Mouse (Mus musculus) monocyte, adult 5-6 weeks (primary cell): ENCODE measurements around the gene Tsc1. TPM values are rescaled to one million over a fixed set of nuclear protein-coding genes. Genes with fewer than 3 reads are reported as not detected.

Experiments used
- ATAC-seq: fragments of 153-309, 156-312 bp; replicated peaks from 2 replicates; pipeline ENCODE4 v1.8.0; 2017; ENCODE audit warnings: mild to moderate bottlenecking; ENCODE audit not compliant: low TSS enrichment, insufficient number of reproducible peaks, severe bottlenecking, poor library complexity, low FRiP score
- total RNA-seq: library from RNA; stranded (forward); fragments of 200-1000, 200-491, 200-594 nt; gene quantifications from 3 replicates; pipeline ENCODE4 v1.2.3, GENCODE M21; 2017

Gene Tsc1
- total RNA-seq, 1 experiment from 2014 or later = 29.8 TPM

DNA sequence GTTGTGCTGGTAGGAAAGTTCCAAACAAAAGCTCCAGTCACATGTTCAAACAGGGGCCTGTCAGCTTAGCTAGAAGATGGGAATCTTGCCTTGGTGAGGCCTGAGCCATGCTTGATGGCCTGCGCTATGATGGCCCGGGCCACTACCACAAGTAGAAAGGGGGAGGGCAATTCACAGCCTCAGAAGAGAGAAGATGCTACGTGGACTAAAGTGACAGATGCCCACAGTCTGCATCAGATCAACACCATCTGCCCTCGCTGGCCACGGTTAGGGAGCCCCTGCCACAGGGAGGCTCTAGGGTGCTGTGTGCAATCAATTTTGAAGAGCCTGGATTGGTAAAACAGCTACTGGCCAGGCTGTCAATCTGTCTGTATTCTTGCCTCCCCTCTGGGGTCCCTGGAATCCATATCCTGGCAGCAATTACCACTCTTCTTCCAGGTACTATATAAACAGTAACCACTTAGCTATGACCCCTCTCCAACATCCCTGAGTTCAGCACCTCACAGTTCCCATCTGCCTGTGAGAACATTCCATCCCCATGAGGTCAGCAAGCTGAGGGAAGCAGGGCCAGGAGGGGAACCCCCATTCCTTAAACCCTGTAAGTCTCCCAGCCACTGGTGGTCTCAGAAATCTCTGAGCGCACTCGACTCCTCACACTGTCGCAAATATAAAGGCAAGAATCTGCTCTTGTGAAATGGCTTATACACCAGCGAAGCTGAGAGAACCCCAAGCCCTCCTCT lies 3.8 kb upstream of the Tsc1 start:
- no peak for ATAC-seq

DNA sequence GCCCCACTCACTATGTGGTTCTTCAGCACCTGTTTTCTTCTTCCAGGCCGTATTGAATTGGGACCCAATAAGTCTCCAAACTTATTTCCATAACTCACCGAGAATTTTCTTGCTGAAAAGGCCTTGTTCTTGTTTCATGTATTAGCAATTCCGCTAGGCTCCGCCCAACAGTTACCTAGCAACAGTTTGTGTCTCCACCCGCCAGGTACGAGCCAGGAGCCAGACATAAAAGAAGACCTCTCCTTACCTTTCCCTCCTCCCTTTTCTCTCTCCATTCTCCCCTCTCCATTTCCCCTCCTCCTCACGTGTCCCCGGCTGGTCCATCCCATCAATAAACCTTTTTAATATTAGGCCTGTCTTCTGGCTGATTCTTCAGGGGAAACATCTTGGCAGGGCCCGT lies 2.7 kb upstream of the Tsc1 start:
- no peak for ATAC-seq

DNA sequence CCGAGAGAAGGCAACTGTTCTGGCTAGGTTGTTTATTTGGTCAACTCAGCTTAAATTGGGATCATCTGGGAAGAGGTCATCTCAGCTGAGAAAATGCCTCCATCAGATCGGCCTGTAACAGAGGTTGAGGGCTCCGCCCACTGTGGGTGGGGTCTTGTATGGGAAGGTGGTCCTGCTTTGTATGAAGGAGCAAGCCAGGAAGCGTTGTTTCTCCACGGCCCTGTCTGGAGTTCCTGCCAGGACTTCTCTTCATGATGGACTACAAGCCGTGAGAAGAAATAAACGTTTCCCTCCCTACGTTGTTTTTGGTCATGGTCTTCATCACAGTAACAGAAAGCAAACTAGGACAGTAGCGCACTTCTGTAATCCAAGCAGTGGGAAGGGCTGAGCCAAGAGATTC lies 2.1 kb upstream of the Tsc1 start:
- no peak for ATAC-seq

DNA sequence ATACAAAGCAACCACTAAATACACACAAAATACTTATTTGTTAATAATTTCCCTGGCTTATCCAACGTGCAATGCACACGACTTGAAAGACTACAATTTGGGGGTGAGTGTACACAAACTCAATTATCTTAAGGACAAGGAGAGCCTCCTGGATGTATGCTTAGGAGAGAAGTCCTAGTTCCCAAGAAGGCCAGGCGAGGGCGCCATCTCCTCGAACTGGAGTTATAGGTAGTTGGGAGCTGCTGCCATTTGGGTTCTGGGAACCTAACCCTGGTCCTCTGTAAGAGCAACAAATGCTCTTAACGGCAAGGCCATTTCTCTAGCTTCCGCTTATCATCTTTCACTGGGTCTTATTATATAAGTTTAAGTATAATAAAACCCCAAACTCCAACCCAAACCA lies 1.2 kb upstream of the Tsc1 start:
- ATAC-seq = no peak

DNA sequence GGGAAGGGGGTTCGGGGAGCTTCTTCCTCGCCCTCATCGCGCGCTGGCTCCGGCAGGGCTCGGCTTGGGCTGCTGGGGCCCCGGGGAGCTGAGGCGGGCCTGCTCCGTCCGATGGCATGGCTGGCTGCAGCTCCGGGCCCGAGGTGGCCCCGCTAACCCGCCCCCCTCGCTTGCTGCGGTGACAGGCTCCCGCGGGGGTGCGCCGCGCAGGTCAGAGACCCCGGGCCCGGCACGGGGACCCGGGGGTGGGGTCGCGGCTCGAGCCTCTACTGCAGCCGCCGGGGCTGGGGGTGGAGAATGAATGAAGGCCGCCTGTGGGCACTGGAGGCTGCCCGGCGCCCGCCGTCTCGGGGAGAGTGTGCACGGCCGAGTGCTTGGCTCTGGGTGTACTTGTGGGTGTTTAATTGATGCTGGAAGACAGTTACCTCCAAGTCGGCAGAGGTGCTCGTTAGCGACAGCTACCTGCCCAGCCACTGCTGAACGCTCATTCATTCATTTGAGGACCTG lies 460 bp downstream of the Tsc1 start:
- ATAC-seq = no peak

DNA sequence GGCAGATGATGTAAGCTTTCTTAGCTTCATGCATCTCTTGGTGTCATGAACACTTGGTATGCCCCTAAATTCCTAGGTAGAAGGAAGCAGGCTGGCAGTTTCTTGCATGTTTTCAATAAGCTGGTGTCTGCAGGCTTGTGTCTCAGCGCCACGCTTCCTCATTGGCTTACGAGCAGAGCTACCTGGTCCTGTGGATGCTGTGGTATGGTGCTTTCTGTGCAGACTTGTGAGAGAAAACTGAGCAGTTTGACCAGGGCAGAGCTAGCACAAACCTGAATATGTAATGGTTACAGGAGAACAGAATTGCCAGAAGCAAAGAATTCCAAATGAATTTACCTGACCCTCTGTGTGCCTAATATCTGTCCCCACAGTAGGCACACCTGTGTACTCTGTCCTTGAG lies 2.1 kb downstream of the Tsc1 start:
- ATAC-seq = no peak

DNA sequence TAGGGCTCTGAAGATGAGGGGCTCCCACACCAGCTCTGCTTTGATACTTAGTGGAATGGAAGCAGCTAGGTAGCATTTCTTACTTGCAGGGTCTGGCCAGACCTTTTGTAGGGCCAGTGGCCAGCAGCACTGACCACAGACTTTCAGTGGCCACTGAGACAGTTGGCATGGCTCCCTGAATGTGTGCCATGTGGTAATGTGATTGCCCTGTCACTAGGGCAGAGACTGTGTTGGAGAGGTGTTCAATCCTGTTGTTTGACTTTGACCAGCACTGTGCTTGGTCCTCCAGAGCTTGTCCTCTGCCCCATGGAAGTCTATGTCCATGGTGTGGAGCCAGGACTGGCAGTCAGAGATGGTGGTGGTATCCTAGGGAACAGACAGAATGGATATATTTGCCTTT lies 9.5 kb downstream of the Tsc1 start:
- no peak for ATAC-seq

DNA sequence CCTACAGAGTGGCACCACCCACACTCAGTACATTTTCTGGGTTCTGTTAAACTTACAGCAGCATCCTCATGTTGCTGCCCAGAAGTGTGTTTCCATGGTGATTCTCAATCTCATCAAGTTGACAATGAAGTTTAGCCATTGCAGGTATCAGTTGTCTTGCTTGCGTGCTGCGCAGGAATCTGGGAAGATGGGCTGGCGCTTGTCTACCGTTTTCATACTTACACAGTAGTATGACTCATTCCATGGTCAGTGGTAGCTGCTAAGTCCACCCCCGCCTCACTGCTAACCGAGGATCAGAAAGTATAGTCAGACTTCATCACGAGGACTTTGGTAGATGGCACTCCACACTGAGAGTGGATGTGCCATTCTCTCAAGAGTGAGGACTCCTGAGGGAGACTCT lies 12.3 kb downstream of the Tsc1 start:
- ATAC-seq = no peak

DNA sequence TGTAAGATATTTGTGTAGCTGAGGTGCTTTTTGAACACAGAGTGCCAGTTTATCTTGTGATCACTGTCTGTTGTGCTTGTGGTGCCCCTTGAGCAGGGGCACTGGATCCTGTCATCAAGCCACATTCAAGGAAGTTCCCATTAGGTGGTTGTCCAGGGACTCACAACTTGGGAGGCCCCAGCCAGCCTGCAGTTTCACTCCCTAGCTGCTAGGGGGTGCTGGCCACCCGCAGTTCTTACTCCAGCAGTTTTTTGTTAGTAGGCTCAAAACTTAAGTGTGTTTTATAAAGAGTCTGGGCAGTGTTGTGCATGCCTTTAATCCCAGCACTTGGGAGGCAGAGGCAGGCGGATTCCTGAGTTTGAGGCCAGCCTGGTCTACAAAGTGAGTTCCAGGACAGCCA lies 13.3 kb downstream of the Tsc1 start:
- ATAC-seq = peak; percentile 53; the same call in 1 of the 2 replicates

DNA sequence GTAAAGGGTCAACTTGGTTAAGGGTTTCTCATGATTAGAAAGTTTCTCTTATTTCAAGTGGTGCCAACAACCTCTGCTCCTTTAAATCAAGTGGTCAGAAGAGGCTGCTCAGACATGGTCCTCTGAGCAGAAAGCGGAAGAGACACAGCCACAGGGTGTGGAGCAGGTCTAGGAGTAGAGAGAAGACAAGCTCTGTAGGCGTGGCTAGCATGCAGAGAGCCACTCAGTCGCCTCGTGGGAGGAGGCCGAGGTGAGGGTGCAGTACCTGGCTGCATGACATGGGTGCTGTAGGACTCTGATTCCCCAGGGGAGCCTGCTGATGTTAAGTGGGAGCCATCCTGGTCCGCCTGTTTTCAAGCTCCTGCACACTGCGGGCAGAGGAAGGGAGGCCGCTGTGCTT lies 15.2 kb downstream of the Tsc1 start:
- ATAC-seq = no peak

DNA sequence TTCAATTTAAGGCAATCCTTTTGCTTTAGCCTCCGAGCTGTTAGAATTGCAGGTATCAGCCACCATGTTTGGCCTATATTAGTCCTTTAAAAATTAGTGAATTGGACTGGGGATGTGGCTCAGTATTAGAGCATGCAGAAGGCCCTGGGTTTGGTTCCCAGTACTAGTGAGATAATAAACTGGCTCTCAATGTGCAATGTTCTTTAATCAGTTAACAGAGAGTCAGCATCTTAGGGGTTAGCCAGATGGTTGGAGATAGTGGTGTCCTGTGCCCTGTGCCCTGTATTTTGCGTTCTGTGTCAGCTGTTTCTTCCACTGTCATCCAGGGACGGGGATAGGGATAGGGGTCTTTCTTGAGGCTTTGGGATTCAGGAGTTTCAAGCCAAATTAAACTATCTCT lies 21.9 kb downstream of the Tsc1 start:
- no peak for ATAC-seq

DNA sequence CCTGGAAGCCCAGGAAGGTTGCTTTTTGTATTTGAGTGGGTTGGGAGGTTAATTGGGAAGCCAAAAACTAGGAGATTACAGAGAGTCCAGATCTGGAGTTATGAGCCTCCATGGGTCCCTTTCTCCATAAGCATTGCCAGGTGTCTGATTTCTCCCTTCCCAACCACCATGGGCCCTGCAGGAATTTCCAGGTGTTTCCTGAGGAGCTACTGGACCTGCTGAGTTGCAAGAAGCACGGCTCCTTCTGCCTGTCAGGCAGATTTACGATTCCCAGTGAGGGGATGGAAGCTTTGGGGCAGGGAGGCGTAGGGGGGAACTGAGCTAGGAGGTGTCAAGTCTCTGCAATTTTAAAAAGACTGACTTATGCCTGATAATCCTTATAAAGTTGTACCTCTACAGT lies 24.8 kb downstream of the Tsc1 start:
- no peak for ATAC-seq

DNA sequence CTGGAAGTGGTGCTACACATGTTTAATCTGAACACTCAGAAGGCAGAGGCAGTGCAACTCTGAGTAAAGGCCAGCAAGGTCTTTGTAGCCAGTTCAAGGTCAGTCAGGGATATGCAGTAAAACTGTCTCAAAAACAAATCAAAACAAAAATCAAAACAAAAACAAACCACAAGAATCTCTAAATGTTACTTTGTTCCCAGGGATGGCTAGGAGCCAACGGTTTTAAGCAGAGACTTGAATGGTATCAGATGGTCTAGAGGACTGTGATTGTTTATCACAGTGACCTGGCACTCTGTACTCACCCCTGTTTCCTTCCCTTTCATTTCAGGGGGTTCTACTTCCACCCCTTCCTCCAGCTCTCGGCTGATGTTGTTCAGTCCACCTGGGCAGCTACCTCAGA lies 30.4 kb downstream of the Tsc1 start:
- ATAC-seq = no peak

DNA sequence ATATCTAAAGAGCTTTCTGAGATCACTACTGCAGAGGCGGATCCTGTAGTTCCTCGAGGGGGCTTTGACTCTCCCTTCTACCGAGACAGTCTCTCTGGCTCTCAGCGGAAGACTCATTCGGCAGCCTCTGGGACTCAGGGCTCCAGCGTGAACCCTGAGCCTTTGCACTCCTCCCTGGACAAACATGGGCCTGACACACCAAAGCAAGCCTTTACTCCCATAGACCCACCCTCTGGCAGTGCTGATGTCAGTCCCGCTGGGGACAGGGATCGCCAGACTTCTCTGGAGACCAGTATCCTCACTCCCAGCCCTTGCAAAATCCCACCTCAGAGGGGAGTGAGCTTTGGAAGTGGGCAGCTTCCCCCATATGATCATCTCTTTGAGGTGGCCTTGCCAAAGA lies 35.0 kb downstream of the Tsc1 start:
- no peak for ATAC-seq

DNA sequence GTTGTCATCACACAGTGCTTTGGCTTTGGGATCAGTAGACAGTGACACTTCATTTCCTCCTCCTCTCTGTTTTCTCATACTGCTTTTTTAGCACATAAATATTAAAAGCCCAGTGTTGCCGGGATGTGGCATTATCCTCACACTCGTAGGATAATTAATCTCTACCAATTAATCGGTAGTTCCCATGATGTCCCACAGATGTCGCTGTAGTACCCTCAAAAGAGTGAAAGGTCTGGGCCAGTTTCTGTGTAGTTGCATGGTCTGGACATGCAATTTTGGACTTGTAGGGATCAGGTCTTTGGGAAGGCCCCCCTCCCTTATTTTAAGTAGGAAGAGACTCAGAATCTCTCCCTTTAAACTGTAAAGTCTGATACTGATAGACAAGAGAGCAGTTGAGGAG lies 39.7 kb downstream of the Tsc1 start:
- ATAC-seq = no peak

DNA sequence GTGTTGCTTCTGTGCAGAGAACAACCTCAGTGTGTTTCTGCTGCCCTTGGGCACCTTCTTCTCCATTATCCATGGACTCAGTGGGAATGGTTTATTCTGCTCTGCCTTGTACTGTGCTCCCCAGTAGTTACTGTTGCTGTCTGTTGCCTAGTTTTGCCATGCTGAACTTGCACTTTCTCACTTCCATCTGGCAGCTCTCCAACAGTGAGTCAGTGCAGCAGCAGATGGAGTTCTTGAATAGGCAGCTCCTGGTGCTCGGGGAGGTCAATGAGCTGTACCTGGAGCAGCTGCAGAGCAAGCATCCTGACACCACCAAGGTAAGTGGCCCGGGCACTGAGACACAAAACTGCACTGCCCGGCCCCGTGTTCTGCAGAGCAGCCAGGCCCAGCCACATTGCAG lies 40.7 kb downstream of the Tsc1 start:
- no peak for ATAC-seq

DNA sequence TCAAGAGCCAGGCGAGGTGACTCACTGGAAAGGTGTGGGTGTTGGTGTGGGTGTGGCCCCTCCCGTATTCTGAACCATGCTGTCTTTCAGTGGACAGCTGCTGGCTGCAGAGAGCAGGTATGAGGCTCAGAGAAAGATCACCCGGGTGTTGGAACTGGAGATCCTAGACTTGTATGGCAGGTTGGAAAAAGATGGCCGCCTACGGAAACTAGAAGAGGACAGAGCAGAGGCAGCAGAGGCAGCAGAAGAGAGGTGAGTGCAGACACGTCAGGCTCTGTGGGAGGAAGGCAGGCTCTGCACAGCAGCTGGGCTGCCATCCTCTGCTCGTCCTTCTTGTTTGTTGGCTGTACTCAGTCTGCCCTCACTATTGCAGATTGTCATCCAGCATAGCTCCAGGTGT lies 44.9 kb downstream of the Tsc1 start:
- no peak for ATAC-seq

DNA sequence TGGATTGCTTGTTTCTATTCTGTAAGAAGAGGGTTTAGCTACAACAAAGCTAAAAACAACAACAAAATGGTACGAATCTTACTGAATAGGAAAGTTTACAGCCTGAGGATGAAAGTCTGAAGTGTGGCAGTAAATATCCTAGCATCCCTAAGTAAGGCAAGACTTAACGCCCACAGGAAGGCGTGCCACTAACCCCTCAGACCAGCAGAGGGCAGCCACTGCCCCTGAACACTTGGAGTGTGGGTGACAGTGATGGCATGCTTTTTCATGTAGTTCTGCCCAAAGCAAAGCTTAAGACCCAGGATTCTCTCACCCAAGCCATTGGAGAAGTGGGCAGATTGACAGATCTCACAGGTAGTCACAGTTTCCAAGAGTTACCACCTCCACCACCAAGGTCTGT lies 47.4 kb downstream of the Tsc1 start:
- no peak for ATAC-seq

DNA sequence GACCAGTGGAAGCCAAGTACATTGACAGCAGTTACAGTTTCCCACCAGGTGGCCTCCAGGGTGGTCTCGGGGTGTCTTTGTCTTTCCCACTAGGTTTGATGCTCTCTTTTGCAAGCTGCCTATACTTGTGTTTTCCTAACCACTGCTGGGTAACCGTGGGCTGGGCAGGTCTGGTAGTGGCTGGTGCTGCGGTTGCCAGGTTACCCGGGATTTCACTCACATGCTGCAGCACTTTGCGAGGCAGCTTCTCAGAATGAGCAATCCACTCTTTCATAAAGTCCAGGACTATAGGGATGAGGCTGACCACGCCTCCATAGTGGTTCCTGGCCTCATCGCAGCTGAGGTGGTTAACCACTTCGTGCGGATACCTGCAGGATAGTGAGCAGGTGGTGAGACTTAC lies 51.7 kb downstream of the Tsc1 start:
- ATAC-seq = no peak

DNA sequence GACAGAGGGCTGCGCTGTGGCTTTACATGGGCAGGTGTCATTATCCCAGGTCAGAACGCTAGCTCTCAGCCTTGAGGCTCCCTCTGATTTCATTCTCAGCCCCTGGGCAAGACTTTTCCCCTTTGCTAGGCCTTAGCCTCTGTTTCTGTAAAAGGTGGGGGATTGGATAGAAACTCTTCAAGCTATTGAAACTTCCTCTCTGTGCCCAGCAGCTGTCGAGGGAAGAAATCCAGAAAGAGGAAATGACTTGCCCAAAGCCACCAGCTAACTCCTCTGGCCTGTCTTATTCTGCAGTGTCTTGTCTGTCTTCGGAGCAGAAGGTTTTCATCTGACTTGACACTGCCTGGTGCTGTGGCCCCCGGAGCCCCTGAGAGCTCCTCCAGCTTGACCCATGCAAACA lies 57.5 kb downstream of the Tsc1 start:
- peak; percentile 41 for ATAC-seq
